Mouse (Mus musculus): ENCODE results near the gene Fam219b.

- no peak for TF ChIP-seq CTCF (IDR thresholded peaks at IDR 0.05; ENCODE audit: low read depth)
- no peak for TF ChIP-seq EP300 (IDR thresholded peaks at IDR 0.05; ENCODE audit: low read depth)
Observed at GRCm38 (mm10) chr9:57503622-57504380, 33.5 kb upstream of the Fam219b start, which contains the start of gene Rpp25.

Data from liver, postnatal 0 days (tissue).